Mouse (Mus musculus) hindbrain, embryonic 15.5 days (tissue): ENCODE results near the gene Gm29666. TPM values are rescaled to one million over a fixed set of nuclear protein-coding genes. Genes with fewer than 3 reads are reported as not detected.

Experiments used
- ATAC-seq: fragments of 200-750 bp; cut with Nextera tagmentation; 2 replicates; pipeline ENCODE4 v1.8.0; 2017; ENCODE audit warnings: low read depth, moderate number of reproducible peaks, moderate TSS enrichment; ENCODE audit not compliant: low FRiP score
- H3K27ac ChIP-seq: fragments of 300-500 bp; sonication (generic); replicated peaks from 2 replicates; pipeline ENCODE4 v1.5.1; 2015; ENCODE audit warnings: mild to moderate bottlenecking, inconsistent platforms
- H3K27me3 ChIP-seq: fragments of 300-500 bp; sonication (generic); 2 replicates; pipeline ENCODE4 v1.6.1; 2015; ENCODE audit warnings: control low read depth, inconsistent platforms
- H3K36me3 ChIP-seq: fragments of 300-500 bp; sonication (generic); 2 replicates; pipeline ENCODE4 v1.6.1; 2015; ENCODE audit warnings: control low read depth, inconsistent platforms
- H3K4me1 ChIP-seq: fragments of 300-500 bp; sonication (generic); replicated peaks from 2 replicates; pipeline ENCODE4 v1.6.1; 2015; ENCODE audit warnings: control low read depth, inconsistent platforms
- H3K4me2 ChIP-seq: fragments of 300-500 bp; sonication (generic); 2 replicates; pipeline ENCODE4 v1.6.1; 2015; ENCODE audit warnings: moderate library complexity, mild to moderate bottlenecking, inconsistent platforms
- H3K4me3 ChIP-seq: fragments of 300-500 bp; sonication (generic); 2 replicates; pipeline ENCODE4 v1.5.1; 2015; ENCODE audit warnings: mild to moderate bottlenecking, inconsistent platforms
- H3K9ac ChIP-seq: fragments of 300-500 bp; sonication (generic); 2 replicates; pipeline ENCODE4 v1.6.1; 2015; ENCODE audit warnings: inconsistent platforms
- H3K9me3 ChIP-seq: fragments of 300-500 bp; sonication (generic); 2 replicates; pipeline ENCODE4 v1.6.1; 2016; ENCODE audit warnings: control low read depth, inconsistent platforms
- WGBS: fragments of 180-500 bp; shearing (Covaris S2); methylation state at CpG from one replicate; pipeline ENCODE4 v1.1.7; 2015; 5-methylcytosine and 5-hydroxymethylcytosine counted together
- polyA plus RNA-seq: library from polyadenylated mRNA; unstranded; fragments of >200 nt; fragmentation: Nextera tagmentation; extraction: Ambion mirVana; gene quantifications from 2 replicates; pipeline ENCODE4 v1.2.1, GENCODE M21; 2015

Gm29666 gene
- polyA plus RNA-seq: 0.98 and 1.0 TPM in 2 replicates

DNA sequence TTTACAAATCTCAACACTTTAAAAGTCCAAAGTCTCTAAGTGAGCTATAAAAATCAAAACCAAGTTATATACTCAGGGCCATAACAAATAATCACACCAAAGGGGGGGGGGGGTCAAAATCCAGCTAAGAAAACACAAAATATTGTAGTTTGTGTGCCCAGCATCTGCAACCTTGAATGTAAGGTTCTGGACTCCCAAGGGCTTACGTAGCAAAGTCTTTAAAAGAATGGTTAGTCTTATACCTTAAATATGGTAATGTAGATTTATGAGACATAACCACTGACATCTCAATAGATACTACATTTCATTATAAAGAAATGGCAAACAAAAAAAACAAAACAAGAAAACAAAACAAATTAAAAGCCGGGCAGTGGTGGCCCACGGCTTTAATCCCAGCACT lies at the start of gene Gm29666:
Gm29666 (minus strand) TSS at position 101 of the 400 bp plus-strand sequence.
- Histone ChIP-seq H3K9me3 (no peaks in the 10 kb centered on the region), H3K36me3 (no peaks in the 10 kb centered on the region), H3K4me1 (peaks cover 20% of the 10 kb centered on the region), H3K4me2 (no peak within 1 kb of the TSS), H3K9ac (no peak within 1 kb of the TSS), H3K27ac (no peak within 1 kb of the TSS), H3K27me3 (no peaks in the 10 kb centered on the region), H3K4me3 (no peak within 1 kb of the TSS)
- 89% methylated on average over 3 of the region's 3 CpGs for WGBS
- no peak for ATAC-seq

GRCm38 (mm10) chr15:84968534-84968933 lies 48.7 kb upstream of the Gm29666 start:
- no peak overlapping the region for H3K4me2 ChIP-seq
- H3K9me3 ChIP-seq: no peaks in the 10 kb centered on the region
- no peak overlapping the region for H3K27ac ChIP-seq
- 94% methylated on average over 4 of the region's 4 CpGs for WGBS
- no peak overlapping the region for H3K9ac ChIP-seq
- ATAC-seq: no peak
- peaks cover 15% of the 10 kb centered on the region for H3K4me1 ChIP-seq
- H3K4me3 ChIP-seq: no peak overlapping the region
- H3K36me3 ChIP-seq: peaks cover 4% of the 10 kb centered on the region; the same call in 1 of the 2 replicates
- H3K27me3 ChIP-seq: no peaks in the 10 kb centered on the region

DNA sequence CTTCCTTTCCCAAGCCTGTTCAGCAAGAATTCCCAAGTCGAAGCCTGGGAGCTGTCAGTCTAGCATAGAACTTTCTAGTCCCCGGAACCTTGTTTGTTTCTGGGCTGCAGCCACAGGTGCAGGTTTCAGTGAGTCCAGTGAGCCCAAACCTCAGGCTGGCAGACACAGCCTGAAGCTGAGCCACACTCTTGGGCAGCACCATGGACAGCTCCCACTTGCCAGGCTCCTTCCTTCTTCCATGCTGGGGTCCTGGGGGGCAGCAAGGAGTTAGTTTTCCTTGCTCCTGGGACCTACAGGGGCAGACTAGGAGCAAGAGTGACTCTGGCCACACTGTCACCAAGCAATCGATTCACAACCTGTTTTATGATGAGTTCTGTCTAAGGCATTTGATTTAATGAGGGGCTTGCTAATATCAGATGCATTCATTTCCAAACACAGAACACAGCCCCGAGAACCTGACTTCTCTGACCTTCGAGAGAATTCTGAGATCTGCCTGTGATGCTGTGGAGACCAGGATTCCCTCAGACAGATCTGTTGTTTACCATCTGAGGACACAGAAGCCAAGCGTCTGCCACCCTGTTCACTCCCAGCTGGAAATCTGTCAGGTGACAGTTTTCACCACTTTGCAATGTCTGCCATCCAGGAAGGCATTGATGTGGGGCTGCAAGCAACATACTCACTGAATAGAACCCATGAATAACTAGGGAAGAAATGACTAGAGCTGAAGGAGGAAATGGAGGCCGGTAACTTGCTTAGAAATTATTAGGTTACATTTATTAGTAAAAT lies 45.9 kb upstream of the Gm29666 start:
- H3K27me3 ChIP-seq: no peaks in the 10 kb centered on the region
- WGBS: 59% methylated on average over 7 of the region's 7 CpGs
- H3K4me3 ChIP-seq: no peak overlapping the region
- H3K4me1 ChIP-seq: peaks cover 16% of the 10 kb centered on the region
- H3K27ac ChIP-seq: no peak overlapping the region
- H3K9ac ChIP-seq: no peak overlapping the region
- no peaks in the 10 kb centered on the region for H3K9me3 ChIP-seq
- no peak overlapping the region for H3K4me2 ChIP-seq
- ATAC-seq: no peak
- H3K36me3 ChIP-seq: peaks cover 4% of the 10 kb centered on the region; the same call in 1 of the 2 replicates

- Histone ChIP-seq H3K4me3 (no peak overlapping the region), H3K27me3 (no peaks in the 10 kb centered on the region), H3K27ac (no peak overlapping the region), H3K36me3 (no peaks in the 10 kb centered on the region), H3K9me3 (no peaks in the 10 kb centered on the region), H3K9ac (no peak overlapping the region), H3K4me1 (peaks cover 26% of the 10 kb centered on the region), H3K4me2 (no peak overlapping the region)
- ATAC-seq: no peak
- 88% methylated on average over 5 of the region's 5 CpGs for WGBS
Observed at GRCm38 (mm10) chr15:84964771-84965170, 44.9 kb upstream of the Gm29666 start.

- Histone ChIP-seq H3K9ac (no peak overlapping the region), H3K4me2 (no peak overlapping the region), H3K27ac (no peak overlapping the region), H3K36me3 (no peaks in the 10 kb centered on the region), H3K4me3 (no peak overlapping the region), H3K4me1 (peaks cover 49% of the 10 kb centered on the region), H3K27me3 (no peaks in the 10 kb centered on the region), H3K9me3 (no peaks in the 10 kb centered on the region)
- 77% methylated on average over 2 of the region's 2 CpGs for WGBS
- ATAC-seq: no peak
Observed at GRCm38 (mm10) chr15:84962518-84962917, 42.7 kb upstream of the Gm29666 start.

- peaks cover 1% of the 10 kb centered on the region; the same call in 1 of the 2 replicates for H3K36me3 ChIP-seq
- no peaks in the 10 kb centered on the region for H3K27me3 ChIP-seq
- 15% methylated on average over 8 of the region's 8 CpGs for WGBS
- peaks cover 43% of the 10 kb centered on the region for H3K4me1 ChIP-seq
- peak; percentile 31; the same call in 1 of the 2 replicates for ATAC-seq
- peak overlapping the region; percentile 45 for H3K4me2 ChIP-seq
- peak overlapping the region; percentile 47 for H3K27ac ChIP-seq
- peak overlapping the region; percentile 32; the same call in 1 of the 2 replicates for H3K9ac ChIP-seq
- peak overlapping the region; percentile 10; the same call in 1 of the 2 replicates for H3K4me3 ChIP-seq
- no peaks in the 10 kb centered on the region for H3K9me3 ChIP-seq
Observed at GRCm38 (mm10) chr15:84960692-84961091, 40.9 kb upstream of the Gm29666 start.

GRCm38 (mm10) chr15:84959891-84960290 lies 40.1 kb upstream of the Gm29666 start:
- peak overlapping the region; percentile 47; the same call in 1 of the 2 replicates for H3K27ac ChIP-seq
- no peak overlapping the region for H3K9ac ChIP-seq
- H3K36me3 ChIP-seq: peaks cover 8% of the 10 kb centered on the region; the same call in 1 of the 2 replicates
- H3K4me3 ChIP-seq: no peak overlapping the region
- no peaks in the 10 kb centered on the region for H3K27me3 ChIP-seq
- ATAC-seq: no peak
- no peaks in the 10 kb centered on the region for H3K9me3 ChIP-seq
- 84% methylated on average over 6 of the region's 6 CpGs for WGBS
- H3K4me2 ChIP-seq: peak overlapping the region; percentile 45; the same call in 1 of the 2 replicates
- peaks cover 43% of the 10 kb centered on the region for H3K4me1 ChIP-seq

GRCm38 (mm10) chr15:84958331-84958730 lies 38.5 kb upstream of the Gm29666 start:
- no peaks in the 10 kb centered on the region for H3K27me3 ChIP-seq
- 67% methylated on average over 3 of the region's 3 CpGs for WGBS
- H3K4me1 ChIP-seq: peaks cover 43% of the 10 kb centered on the region
- H3K27ac ChIP-seq: peak overlapping the region; percentile 36
- H3K4me2 ChIP-seq: no peak overlapping the region
- no peaks in the 10 kb centered on the region for H3K9me3 ChIP-seq
- peaks cover 15% of the 10 kb centered on the region for H3K36me3 ChIP-seq
- H3K4me3 ChIP-seq: no peak overlapping the region
- no peak for ATAC-seq
- no peak overlapping the region for H3K9ac ChIP-seq

DNA sequence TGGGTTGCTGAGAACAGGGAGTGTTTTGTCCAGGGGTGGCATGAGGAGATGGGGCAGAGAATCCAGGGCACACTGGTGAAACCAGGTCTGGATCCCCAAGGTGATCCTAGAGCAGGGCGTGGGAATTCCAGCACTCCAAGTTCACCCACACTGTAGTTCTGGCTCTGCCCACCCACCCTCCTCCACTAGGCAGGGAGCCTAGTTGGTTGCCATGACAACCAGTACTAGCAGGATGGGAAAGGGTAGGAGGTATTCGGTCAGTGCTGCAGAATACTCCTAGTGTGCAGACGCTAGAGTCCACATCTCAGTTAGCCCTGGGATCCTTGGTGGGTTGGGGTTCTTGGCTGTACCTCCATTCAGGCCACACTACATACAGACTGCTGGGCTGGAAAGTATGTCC lies 38.0 kb upstream of the Gm29666 start:
- Histone ChIP-seq H3K36me3 (peaks cover 20% of the 10 kb centered on the region), H3K27ac (peak overlapping the region; percentile 36), H3K4me1 (peaks cover 43% of the 10 kb centered on the region), H3K4me3 (no peak overlapping the region), H3K4me2 (no peak overlapping the region), H3K9ac (no peak overlapping the region), H3K27me3 (no peaks in the 10 kb centered on the region), H3K9me3 (no peaks in the 10 kb centered on the region)
- 21% methylated on average over 3 of the region's 3 CpGs for WGBS
- peak; percentile 69 for ATAC-seq

GRCm38 (mm10) chr15:84953259-84953658 lies 33.4 kb upstream of the Gm29666 start:
- Histone ChIP-seq H3K9ac (no peak overlapping the region), H3K27me3 (no peaks in the 10 kb centered on the region), H3K36me3 (peaks cover 63% of the 10 kb centered on the region), H3K4me3 (no peak overlapping the region), H3K4me1 (peaks cover 7% of the 10 kb centered on the region), H3K4me2 (no peak overlapping the region), H3K9me3 (no peaks in the 10 kb centered on the region), H3K27ac (no peak overlapping the region)
- WGBS: 96% methylated on average over 11 of the region's 11 CpGs
- ATAC-seq: no peak

- no peak for ATAC-seq
Observed at GRCm38 (mm10) chr15:84950053-84950452, 30.2 kb upstream of the Gm29666 start.

DNA sequence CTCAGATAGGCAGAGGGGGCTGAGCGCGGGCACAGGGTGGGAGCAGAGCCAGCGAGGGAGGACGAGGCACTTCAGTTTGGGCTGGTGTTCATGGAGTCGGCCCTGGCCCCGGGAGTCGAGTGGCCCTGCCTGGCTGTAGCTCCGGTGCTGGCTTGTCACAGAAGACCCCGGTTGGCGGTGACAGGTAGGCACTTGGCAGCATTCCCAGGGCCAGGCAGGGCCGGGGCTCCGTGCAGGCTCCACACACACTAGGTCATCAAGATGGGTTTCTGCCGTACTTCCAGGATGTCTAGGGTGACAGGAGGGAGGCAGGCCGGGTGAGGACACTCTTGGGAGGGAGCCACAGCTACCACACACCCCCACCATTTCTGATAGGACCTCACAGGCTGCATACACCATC lies 29.2 kb upstream of the Gm29666 start:
- no peak overlapping the region for H3K9ac ChIP-seq
- H3K36me3 ChIP-seq: peaks cover 62% of the 10 kb centered on the region
- H3K27ac ChIP-seq: no peak overlapping the region
- H3K27me3 ChIP-seq: no peaks in the 10 kb centered on the region
- H3K9me3 ChIP-seq: no peaks in the 10 kb centered on the region
- H3K4me2 ChIP-seq: no peak overlapping the region
- WGBS: 87% methylated on average over 14 of the region's 14 CpGs
- no peak overlapping the region for H3K4me3 ChIP-seq
- no peaks in the 10 kb centered on the region for H3K4me1 ChIP-seq
- ATAC-seq: no peak

More at GRCm38 (mm10) chr15:84950053-84950452, 30.2 kb upstream of the Gm29666 start:
- Histone ChIP-seq H3K27me3 (no peaks in the 10 kb centered on the region), H3K36me3 (peaks cover 65% of the 10 kb centered on the region), H3K27ac (no peak overlapping the region), H3K9me3 (no peaks in the 10 kb centered on the region), H3K4me3 (no peak overlapping the region), H3K4me1 (no peaks in the 10 kb centered on the region), H3K9ac (no peak overlapping the region), H3K4me2 (no peak overlapping the region)
- WGBS: 96% methylated on average over 4 of the region's 4 CpGs
